Mouse (Mus musculus) embryonic facial prominence, embryonic 12.5 days (tissue): ENCODE results near the gene Ube2m. TPM values are rescaled to one million over a fixed set of nuclear protein-coding genes. Genes with fewer than 3 reads are reported as not detected.

Experiments used
- ATAC-seq: fragments of 200-750 bp; cut with Nextera tagmentation; 2 replicates; pipeline ENCODE4 v1.8.0; 2017; ENCODE audit not compliant: insufficient number of reproducible peaks, insufficient read depth, low FRiP score, low TSS enrichment
- H3K27ac ChIP-seq: fragments of 300-500 bp; sonication (generic); 2 replicates; pipeline ENCODE4 v1.5.1; 2016; ENCODE audit warnings: mild to moderate bottlenecking
- H3K27me3 ChIP-seq: fragments of 300-500 bp; sonication (generic); 2 replicates; pipeline ENCODE4 v1.6.1; 2016; ENCODE audit warnings: mild to moderate bottlenecking, moderate library complexity
- H3K36me3 ChIP-seq: fragments of 300-500 bp; sonication (generic); 2 replicates; pipeline ENCODE4 v1.6.1; 2016; ENCODE audit warnings: mild to moderate bottlenecking
- H3K4me1 ChIP-seq: fragments of 300-500 bp; sonication (generic); 2 replicates; pipeline ENCODE4 v1.6.1; 2016
- H3K4me2 ChIP-seq: fragments of 300-500 bp; sonication (generic); replicated peaks from 2 replicates; pipeline ENCODE4 v1.6.1; 2016; ENCODE audit warnings: mild to moderate bottlenecking, moderate library complexity
- H3K4me3 ChIP-seq: fragments of 300-500 bp; sonication (generic); 2 replicates; pipeline ENCODE4 v1.5.1; 2016; ENCODE audit warnings: mild to moderate bottlenecking
- H3K9ac ChIP-seq: fragments of 300-500 bp; sonication (generic); 2 replicates; pipeline ENCODE4 v1.6.1; 2016; ENCODE audit warnings: mild to moderate bottlenecking, moderate library complexity
- H3K9me3 ChIP-seq: fragments of 300-500 bp; sonication (generic); 2 replicates; pipeline ENCODE4 v1.6.1; 2016; ENCODE audit warnings: mild to moderate bottlenecking, moderate library complexity
- WGBS: fragments of 180-500 bp; shearing (Covaris S2); methylation state at CpG from one replicate; pipeline ENCODE4 v1.1.7; 2016; 5-methylcytosine and 5-hydroxymethylcytosine counted together
- polyA plus RNA-seq: library from polyadenylated mRNA; unstranded; fragments of >200 nt; fragmentation: Nextera tagmentation; extraction: Ambion mirVana; gene quantifications from 2 replicates; pipeline ENCODE4 v1.2.1, GENCODE M21; 2016

Gene Ube2m
- polyA plus RNA-seq, 1 experiment from 2014 or later: 166 TPM

DNA sequence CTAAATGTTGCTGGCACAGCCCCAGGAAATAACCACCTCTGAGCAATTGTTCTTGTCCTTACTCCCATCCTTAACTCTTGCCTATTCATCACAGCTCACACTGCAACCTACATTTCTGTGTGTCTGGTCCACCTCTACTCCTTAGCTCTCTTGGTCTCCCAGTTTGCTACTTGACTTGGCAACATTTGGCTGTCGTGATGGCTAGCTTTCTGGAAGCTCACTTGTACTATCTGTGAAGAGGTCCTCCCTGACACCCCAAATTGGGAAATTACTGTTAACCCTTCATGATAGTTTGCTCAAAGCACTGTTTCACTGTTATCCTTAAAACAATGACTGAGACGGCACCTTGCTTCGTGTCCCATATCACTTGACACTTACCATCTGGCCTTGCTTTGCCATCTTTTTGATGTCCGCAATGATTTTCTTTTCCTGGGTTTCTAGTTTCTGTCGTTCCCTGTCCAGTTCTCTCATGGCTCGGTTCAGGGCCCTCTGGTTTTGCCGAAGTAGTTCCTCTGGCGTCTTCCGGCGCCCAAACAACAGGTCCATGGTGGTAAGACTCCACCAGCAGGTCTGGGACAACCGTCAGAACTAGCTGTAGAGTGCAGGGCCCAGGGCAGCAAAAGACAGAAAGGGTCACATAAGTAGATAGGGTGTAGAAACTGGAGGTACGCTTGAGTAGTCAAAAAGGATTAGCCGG is 4.5 kb downstream of the Ube2m start:
- H3K4me3 ChIP-seq: peak overlapping the region; percentile 45
- peak overlapping the region; percentile 71 for H3K4me2 ChIP-seq
- peak overlapping the region; percentile 85 for H3K27ac ChIP-seq
- H3K9me3 ChIP-seq: no peaks in the 10 kb centered on the region
- no peak for ATAC-seq
- WGBS: 53% methylated on average over 13 of the region's 13 CpGs
- H3K9ac ChIP-seq: peak overlapping the region; percentile 58
- H3K36me3 ChIP-seq: peaks cover 66% of the 10 kb centered on the region
- H3K4me1 ChIP-seq: peaks cover 28% of the 10 kb centered on the region
- no peaks in the 10 kb centered on the region for H3K27me3 ChIP-seq

DNA sequence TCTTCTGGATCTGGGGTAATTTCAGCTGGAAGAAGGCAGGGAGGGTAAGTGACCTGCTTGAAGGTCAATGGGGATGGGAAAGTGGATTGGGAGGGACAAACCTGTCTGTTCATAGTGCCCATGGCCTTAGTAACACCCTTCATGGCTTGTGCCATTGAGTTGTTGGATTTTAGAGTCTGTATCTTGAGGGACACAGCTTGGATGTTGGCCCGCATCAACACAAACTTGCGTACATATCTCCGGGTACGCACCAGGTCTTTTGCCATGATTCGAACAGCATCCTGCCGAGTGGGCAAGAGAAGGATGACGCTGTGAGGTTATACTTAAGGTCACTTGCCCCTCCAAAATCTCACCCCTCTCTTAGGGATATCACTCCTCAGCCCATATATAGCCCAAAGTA is 5.5 kb downstream of the Ube2m start:
- H3K9me3 ChIP-seq: no peaks in the 10 kb centered on the region
- peaks cover 76% of the 10 kb centered on the region for H3K36me3 ChIP-seq
- no peak for ATAC-seq
- H3K9ac ChIP-seq: no peak overlapping the region
- no peaks in the 10 kb centered on the region for H3K27me3 ChIP-seq
- H3K27ac ChIP-seq: no peak overlapping the region
- peaks cover 28% of the 10 kb centered on the region for H3K4me1 ChIP-seq
- 90% methylated on average over 7 of the region's 7 CpGs for WGBS
- H3K4me3 ChIP-seq: no peak overlapping the region
- no peak overlapping the region for H3K4me2 ChIP-seq

DNA sequence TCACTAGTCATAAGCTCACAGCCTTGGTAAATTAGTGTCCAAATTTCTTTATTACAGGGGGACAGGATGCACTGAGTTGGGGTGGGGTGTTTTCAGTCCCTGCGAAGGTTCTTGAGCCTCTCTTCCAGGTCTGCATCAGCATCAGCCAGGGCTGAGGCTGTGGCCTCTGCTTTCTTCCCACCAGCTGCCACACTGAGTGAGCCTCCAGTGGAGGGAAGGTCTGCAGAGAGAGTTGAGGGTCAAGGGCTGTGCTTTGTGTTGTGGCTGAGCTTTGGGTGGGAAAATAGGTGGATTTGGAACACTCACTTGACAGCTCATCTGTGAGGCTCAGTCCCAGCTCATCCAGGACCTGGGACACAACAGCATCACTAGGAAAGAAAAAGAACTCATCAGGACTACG is 6.1 kb downstream of the Ube2m start:
- H3K4me3 ChIP-seq: no peak overlapping the region
- H3K27ac ChIP-seq: no peak overlapping the region
- no peak overlapping the region for H3K9ac ChIP-seq
- no peak for ATAC-seq
- H3K4me1 ChIP-seq: peaks cover 28% of the 10 kb centered on the region
- 84% methylated on average over 2 of the region's 2 CpGs for WGBS
- H3K36me3 ChIP-seq: peaks cover 82% of the 10 kb centered on the region
- no peak overlapping the region for H3K4me2 ChIP-seq
- no peaks in the 10 kb centered on the region for H3K9me3 ChIP-seq
- no peaks in the 10 kb centered on the region for H3K27me3 ChIP-seq

DNA sequence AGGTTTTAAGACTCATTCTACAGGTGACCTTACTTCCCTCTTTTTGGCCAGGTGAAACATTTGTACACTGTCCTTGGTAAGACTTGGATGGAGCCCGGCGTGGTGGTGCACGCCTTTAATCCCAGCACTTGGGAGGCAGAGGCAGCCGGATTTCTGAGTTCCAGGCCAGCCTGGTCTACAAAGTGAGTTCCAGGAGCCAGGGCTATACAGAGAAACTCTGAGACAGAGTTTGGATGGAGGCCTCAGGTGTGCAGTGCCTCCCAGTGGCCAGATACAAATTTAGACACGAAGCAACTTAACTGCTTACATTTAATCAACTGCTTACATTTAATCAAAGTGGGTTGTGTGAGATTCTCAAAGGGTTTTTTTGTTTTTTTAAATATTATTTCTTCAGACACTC is 7.0 kb downstream of the Ube2m start:
- no peak overlapping the region for H3K27ac ChIP-seq
- H3K9ac ChIP-seq: no peak overlapping the region
- H3K9me3 ChIP-seq: no peaks in the 10 kb centered on the region
- H3K36me3 ChIP-seq: peaks cover 87% of the 10 kb centered on the region
- peaks cover 29% of the 10 kb centered on the region for H3K4me1 ChIP-seq
- no peak for ATAC-seq
- WGBS: 75% methylated on average over 5 of the region's 5 CpGs
- no peak overlapping the region for H3K4me3 ChIP-seq
- no peaks in the 10 kb centered on the region for H3K27me3 ChIP-seq
- no peak overlapping the region for H3K4me2 ChIP-seq

DNA sequence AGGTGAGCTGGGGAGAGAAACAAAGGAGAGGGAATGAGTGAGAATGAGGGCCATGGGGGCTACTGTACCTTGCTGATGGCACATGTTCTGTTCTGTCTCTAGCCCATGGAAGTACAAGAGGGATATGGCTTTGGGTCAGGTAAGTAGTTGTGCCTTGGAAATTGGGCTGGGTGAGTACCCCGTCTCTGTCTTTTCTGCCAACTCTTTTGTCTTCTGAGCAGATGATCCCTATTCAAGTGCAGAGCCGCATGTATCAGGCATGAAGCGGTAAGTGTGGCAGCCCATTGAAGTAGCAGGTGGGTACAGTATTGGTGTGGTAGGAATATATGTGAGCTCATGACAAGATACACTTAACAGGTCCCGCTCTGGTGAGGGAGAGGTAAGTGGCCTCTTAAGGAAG is 9.1 kb downstream of the Ube2m start:
- no peak for ATAC-seq
- Histone ChIP-seq H3K9me3 (no peaks in the 10 kb centered on the region), H3K27me3 (no peaks in the 10 kb centered on the region), H3K36me3 (peaks cover 81% of the 10 kb centered on the region), H3K9ac (no peak overlapping the region), H3K27ac (no peak overlapping the region), H3K4me3 (no peak overlapping the region), H3K4me2 (no peak overlapping the region), H3K4me1 (peaks cover 24% of the 10 kb centered on the region)
- 96% methylated on average over 4 of the region's 4 CpGs for whole genome bisulfite sequencing

DNA sequence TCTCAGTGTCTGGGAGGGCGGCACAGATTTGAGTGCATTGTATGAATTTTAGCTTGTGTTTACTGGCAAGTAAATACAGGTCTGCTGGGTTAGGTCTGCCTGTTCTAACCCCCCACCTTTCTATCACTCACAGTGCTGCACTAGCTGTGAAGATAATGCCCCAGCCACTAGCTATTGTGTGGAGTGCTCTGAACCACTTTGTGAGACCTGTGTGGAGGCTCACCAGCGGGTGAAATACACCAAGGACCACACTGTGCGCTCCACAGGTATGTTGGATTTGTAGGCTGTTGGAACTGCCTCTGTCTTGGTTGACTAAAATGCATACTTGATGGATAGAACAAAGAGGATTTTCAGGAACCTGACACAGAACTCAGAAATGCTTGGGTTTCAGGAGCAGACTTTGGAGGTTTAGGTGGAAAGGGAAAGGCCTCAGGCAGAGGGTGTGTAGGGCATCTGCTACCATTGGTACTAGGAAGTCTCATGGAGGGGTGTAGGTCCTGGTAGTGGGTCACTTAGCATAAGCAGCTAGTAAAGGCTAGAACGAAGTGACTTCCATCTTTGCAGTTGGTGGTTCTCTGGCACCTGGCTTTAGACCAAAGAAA is 12.5 kb downstream of the Ube2m start:
- Histone ChIP-seq H3K27ac (peak overlapping the region; percentile 100), H3K4me3 (peak overlapping the region; percentile 93), H3K9me3 (no peaks in the 10 kb centered on the region), H3K9ac (peak overlapping the region; percentile 98), H3K36me3 (peaks cover 53% of the 10 kb centered on the region), H3K27me3 (no peaks in the 10 kb centered on the region), H3K4me1 (peaks cover 15% of the 10 kb centered on the region), H3K4me2 (peak overlapping the region; percentile 99)
- ATAC-seq: no peak
- WGBS: 27% methylated on average over 4 of the region's 4 CpGs

DNA sequence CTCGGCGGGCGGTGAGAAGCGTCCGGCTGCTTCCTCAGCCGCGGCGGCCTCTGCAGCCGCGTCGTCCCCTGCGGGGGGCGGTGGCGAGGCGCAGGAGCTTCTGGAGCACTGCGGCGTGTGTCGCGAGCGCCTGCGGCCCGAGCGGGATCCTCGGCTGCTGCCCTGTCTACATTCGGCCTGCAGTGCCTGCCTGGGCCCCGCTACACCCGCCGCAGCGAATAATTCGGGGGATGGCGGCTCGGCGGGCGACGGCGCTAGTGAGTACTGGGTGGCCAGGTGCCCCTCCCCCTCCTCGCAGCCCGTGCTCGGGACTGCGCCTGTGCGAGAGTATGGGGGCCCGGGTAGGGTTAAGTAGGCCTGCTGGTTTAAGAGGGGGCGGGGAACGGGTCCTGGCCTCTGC is 13.3 kb downstream of the Ube2m start:
- Histone ChIP-seq H3K27me3 (no peaks in the 10 kb centered on the region), H3K27ac (peak overlapping the region; percentile 100), H3K4me2 (peak overlapping the region; percentile 99), H3K4me3 (peak overlapping the region; percentile 93), H3K9ac (peak overlapping the region; percentile 98), H3K36me3 (peaks cover 45% of the 10 kb centered on the region), H3K9me3 (no peaks in the 10 kb centered on the region), H3K4me1 (peaks cover 15% of the 10 kb centered on the region)
- WGBS: under 1% methylated on average over 28 of the region's 44 CpGs
- ATAC-seq: peak; percentile 61

DNA sequence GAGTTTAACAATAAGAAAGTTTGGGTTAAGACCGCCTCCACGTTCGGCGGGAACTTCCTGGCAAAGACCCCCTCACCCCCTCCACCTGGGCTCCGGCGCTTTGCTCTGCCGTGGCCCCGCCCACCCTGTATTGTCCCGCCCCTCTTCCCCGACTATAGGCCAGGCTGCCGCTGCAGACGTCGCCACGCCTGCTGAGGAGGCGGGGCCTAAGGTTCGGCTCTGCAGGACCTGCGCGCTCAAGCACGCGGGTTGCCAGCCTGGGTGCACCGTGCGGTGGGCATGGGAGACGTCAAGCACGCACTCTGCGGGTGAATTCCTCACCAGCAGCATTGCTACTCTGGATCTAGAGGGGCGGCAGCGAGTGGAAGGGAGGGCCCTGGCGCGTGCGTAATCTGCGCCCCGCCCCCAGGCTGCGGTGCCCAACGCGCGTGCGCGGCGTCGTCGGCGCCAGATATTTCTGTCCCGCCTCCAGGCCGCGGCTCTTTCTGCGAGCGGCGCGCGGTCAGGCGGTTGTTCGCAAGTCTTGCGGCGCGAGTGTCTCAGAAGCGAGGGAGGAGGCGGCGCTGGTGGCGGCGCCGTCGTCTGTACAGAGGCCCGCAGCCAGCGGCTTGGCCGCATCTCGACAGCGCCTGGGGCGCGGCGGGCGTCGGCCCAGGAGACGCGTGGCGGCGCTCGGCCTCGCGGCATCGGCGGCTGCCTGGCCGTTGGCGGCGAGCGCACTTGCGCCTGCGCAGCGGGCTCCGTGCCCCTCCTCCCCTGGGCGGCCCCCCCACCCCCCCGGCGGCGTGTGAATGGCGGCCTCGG is 13.9 kb downstream of the Ube2m start:
- peak; percentile 74 for ATAC-seq
- peak overlapping the region; percentile 93 for H3K4me3 ChIP-seq
- H3K4me1 ChIP-seq: peaks cover 15% of the 10 kb centered on the region
- H3K4me2 ChIP-seq: peak overlapping the region; percentile 99
- H3K36me3 ChIP-seq: peaks cover 38% of the 10 kb centered on the region
- WGBS: under 1% methylated on average over 74 of the region's 95 CpGs
- peak overlapping the region; percentile 98 for H3K9ac ChIP-seq
- H3K9me3 ChIP-seq: no peaks in the 10 kb centered on the region
- no peaks in the 10 kb centered on the region for H3K27me3 ChIP-seq
- H3K27ac ChIP-seq: peak overlapping the region; percentile 100

DNA sequence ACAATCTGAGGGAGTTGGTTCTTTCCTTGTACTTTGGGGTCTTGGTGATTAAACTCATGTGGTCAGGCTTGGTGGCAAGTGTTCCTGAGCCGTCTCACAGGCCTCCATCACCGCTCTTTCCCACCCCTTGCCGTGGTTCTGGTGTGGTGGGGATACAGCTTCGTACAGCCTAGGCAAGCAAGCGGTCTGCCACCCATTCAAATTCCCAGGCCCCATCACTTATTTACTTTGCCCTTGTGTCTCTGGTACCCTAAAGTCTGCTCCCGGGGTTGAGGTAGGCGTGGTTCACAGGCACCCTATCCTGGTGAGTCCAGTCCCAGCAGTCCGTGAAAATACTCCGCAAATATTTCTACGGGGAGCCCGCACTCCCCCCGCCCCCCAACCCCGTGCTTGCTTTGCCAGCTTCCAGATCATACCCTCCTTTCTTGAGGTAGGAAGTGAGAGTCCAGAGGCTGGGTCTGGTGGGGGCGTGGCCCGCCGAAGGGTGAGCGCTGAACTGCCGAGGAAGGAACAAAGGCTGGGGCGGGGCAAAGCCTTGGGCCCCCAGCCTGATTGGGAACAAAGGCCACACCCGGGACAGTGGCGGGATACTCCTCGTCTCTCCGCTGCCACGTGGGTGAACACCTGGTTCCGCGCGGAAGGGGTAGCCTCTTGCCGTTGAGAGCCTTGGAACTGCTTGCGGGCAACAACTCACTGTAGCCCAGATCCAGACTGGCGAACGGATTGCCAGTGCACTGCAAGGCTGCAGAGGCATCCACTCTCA is 15.1 kb downstream of the Ube2m start:
- Histone ChIP-seq H3K27me3 (no peaks in the 10 kb centered on the region), H3K9ac (peak overlapping the region; percentile 66), H3K4me2 (peak overlapping the region; percentile 99), H3K4me3 (peak overlapping the region; percentile 93), H3K36me3 (peaks cover 26% of the 10 kb centered on the region), H3K9me3 (no peaks in the 10 kb centered on the region), H3K27ac (peak overlapping the region; percentile 100), H3K4me1 (peaks cover 15% of the 10 kb centered on the region)
- 3% methylated on average over 31 of the region's 31 CpGs for WGBS
- ATAC-seq: peak; percentile 65

DNA sequence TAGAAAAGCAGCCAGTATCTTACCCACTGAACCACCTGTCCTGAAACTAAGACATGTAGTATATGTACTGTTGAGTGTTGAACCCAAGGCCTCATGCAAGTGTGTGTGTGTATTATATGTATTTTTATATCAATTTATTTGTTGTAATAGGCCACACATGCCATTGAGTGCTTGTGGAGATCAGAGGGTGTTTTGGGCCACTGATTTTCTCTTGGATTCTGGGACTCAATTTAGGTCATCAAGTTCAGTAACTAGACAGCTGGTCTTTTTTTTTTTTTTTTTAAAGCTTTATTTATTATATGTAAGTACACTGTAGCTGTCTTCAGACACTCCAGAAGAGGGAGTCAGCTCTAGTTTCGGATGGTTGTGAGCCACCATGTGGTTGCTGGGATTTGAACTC is 22.9 kb downstream of the Ube2m start:
- Histone ChIP-seq H3K36me3 (no peaks in the 10 kb centered on the region), H3K4me3 (no peak overlapping the region), H3K9ac (no peak overlapping the region), H3K9me3 (no peaks in the 10 kb centered on the region), H3K27ac (no peak overlapping the region), H3K4me2 (no peak overlapping the region), H3K4me1 (peaks cover 5% of the 10 kb centered on the region; the same call in 1 of the 2 replicates), H3K27me3 (no peaks in the 10 kb centered on the region)
- no peak for ATAC-seq
- WGBS: 82% methylated on average over 1 of the region's 1 CpGs

DNA sequence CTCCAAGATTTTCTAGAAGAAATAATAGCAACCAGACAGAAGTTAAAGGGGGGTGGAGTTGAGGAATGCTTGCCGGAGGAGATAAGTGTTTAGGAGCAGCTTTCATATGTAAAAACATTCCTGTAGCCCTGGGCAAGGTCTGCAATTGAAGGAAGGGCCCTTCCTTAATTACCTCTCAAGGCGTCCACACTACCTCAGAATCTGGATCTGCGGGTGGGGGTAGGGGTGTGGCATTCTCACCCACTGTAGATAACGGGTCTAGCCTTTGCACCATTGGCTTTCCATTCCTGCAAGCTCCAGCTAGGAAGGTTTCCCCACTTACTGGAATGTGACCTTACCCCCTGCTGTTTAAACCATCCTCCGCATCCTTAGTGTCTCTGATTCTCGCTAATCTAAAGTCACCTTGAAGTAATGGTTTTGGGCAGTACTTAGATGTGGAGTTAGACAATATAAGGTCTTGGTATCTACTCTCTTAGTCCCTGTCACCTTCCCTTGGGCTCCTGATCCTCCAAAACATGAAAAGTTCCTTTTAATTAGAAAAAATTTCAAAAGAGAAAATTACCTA is 23.7 kb downstream of the Ube2m start:
- no peak for ATAC-seq
- Histone ChIP-seq H3K4me2 (no peak overlapping the region), H3K9me3 (no peaks in the 10 kb centered on the region), H3K4me1 (peaks cover 6% of the 10 kb centered on the region; the same call in 1 of the 2 replicates), H3K27ac (no peak overlapping the region), H3K27me3 (no peaks in the 10 kb centered on the region), H3K9ac (no peak overlapping the region), H3K36me3 (no peaks in the 10 kb centered on the region), H3K4me3 (no peak overlapping the region)
- WGBS: 34% methylated on average over 6 of the region's 6 CpGs
